In the genomic region with DNA sequence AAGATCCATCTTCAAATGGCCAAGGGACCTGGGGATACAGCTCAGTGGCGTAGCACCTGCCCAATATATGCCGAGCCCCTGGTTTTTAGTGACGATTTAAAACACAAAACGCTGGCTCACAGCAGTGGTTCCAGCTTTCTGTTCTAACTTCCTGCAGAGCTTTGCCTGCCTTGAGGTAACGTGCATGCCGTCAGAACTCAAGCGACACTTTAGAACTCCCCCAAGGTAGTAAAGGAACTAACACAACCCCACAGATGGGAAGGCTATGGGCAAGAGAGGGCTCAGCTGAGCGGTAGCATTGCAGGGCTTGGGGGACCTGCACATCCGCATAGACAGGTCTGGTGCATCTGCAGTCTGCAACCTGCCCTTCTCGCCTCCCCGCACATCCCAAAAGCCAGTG, we compare ENCODE assay signal across 11 mouse cellular contexts.
DNase-seq lines count a peak whose midpoint lies in the region; ATAC-seq and TF ChIP-seq lines count a peak whose summit lies in the region.
"Had no signal": no experiment of that assay in that cellular context is flagged by ENCODE, and none has a peak within 500 bp of the region (broad histone marks: within the 10 kb centered on the region; RNA-seq: fewer than 3 reads in every experiment).

No protein-coding gene starts in this region.

- peak overlapping the region; percentile 45 for H3K27ac ChIP-seq in heart, adult 2 months
- no peak overlapping the region for H3K27ac ChIP-seq in lung, postnatal 0 days (ENCODE audit: low read length)
- peak overlapping the region; percentile 70; the same call in 1 of the 2 replicates for H3K27ac ChIP-seq in liver, postnatal 0 days (ENCODE audit: low read depth)
- H3K27ac ChIP-seq in hindbrain, embryonic 11.5 days (ENCODE audit: low read depth, low read length) = no peak overlapping the region

- H3K4me1 ChIP-seq in heart, adult 2 months (ENCODE audit: control insufficient read depth, insufficient read depth, low read length) = peaks cover 10% of the 10 kb centered on the region
- peaks cover 5% of the 10 kb centered on the region; the same call in 1 of the 2 replicates for H3K4me1 ChIP-seq in lung, postnatal 0 days (ENCODE audit: insufficient read depth, low read depth, low read length)
- H3K4me1 ChIP-seq in liver, postnatal 0 days (ENCODE audit: insufficient read depth) = 0 out of 2 replicates have a peak, but pooled peaks cover 6% of the 10 kb centered on the region
- no peaks in the 10 kb centered on the region for H3K4me1 ChIP-seq in hindbrain, embryonic 11.5 days (replicated peaks; ENCODE audit: control insufficient read depth, insufficient read depth, low read length)

- H3K4me2 ChIP-seq in lung, postnatal 0 days (replicated peaks; ENCODE audit: low read depth, low read length) = peak overlapping the region; percentile 50
- H3K4me2 ChIP-seq in liver, postnatal 0 days (ENCODE audit: low read depth, low read length) = peak overlapping the region; percentile 62
- no peak overlapping the region for H3K4me2 ChIP-seq in hindbrain, embryonic 11.5 days (replicated peaks; ENCODE audit: low read depth, low read length)

- H3K36me3 ChIP-seq in heart, adult 2 months (ENCODE audit: control insufficient read depth, insufficient read depth, low read length) = no peaks in the 10 kb centered on the region
- no peaks in the 10 kb centered on the region for H3K36me3 ChIP-seq in lung, postnatal 0 days (ENCODE audit: insufficient read depth, low read length)
- H3K36me3 ChIP-seq in liver, postnatal 0 days (replicated peaks; ENCODE audit: insufficient read depth, low read length) = no peaks in the 10 kb centered on the region
- no peaks in the 10 kb centered on the region for H3K36me3 ChIP-seq in hindbrain, embryonic 11.5 days (ENCODE audit: control insufficient read depth, insufficient read depth, low read length)

- peak overlapping the region; percentile 40 for H3K9ac ChIP-seq in heart, adult 2 months (ENCODE audit: low read depth, low read length)
- no peak overlapping the region for H3K9ac ChIP-seq in lung, postnatal 0 days (replicated peaks; ENCODE audit: low read depth)
- H3K9ac ChIP-seq in liver, postnatal 0 days (replicated peaks) = peak overlapping the region; percentile 53
- H3K9ac ChIP-seq in hindbrain, embryonic 11.5 days (ENCODE audit: low read depth, low read length) = no peak overlapping the region

- no peaks in the 10 kb centered on the region for H3K79me2 ChIP-seq in heart, adult 2 months (replicated peaks; ENCODE audit: control insufficient read depth, insufficient read depth, low read length)

- TF ChIP-seq CTCF in heart, adult 2 months (IDR thresholded peaks at IDR 0.05) = no peak
- TF ChIP-seq CTCF in lung, postnatal 0 days (IDR thresholded peaks at IDR 0.05) = no peak
- no peak for TF ChIP-seq CTCF in liver, postnatal 0 days (IDR thresholded peaks at IDR 0.05; ENCODE audit: low read depth)

- DNase-seq in heart, adult 2 months = no peak
- no peak for DNase-seq in heart, postnatal 14 days
- DNase-seq in lung, postnatal 0 days (ENCODE audit: low spot score) = no peak
- DNase-seq in lung, postnatal 36 days = no peak
- no peak for DNase-seq in liver, postnatal 0 days
- peak; percentile 74 for DNase-seq in thymus, postnatal 14 days
- no peak for DNase-seq in hindbrain, embryonic 11.5 days (ENCODE audit: low spot score)
- DNase-seq in right cerebral cortex, postnatal 10 days (ENCODE audit: low spot score in 2 of 2) = no peak
- DNase-seq: gastrocnemius, postnatal 36 days had no signal

- no peak for TF ChIP-seq EP300 in heart, adult 2 months (IDR thresholded peaks at IDR 0.05; ENCODE audit: insufficient read depth, low read depth, low read length)
- TF ChIP-seq EP300 in lung, postnatal 0 days (IDR thresholded peaks at IDR 0.05) = no peak
- no peak for TF ChIP-seq EP300 in liver, postnatal 0 days (IDR thresholded peaks at IDR 0.05; ENCODE audit: low read depth)

- no peak for TF ChIP-seq POLR2A in heart, adult 2 months (IDR thresholded peaks at IDR 0.05; ENCODE audit: insufficient read depth, low read depth, low read length)

- 72% methylated on average over 11 of the region's 11 CpGs for WGBS in heart, adult 2 months
- 77% methylated on average over 11 of the region's 11 CpGs for WGBS in lung, postnatal 0 days
- 52% methylated on average over 11 of the region's 11 CpGs for WGBS in liver, postnatal 0 days (ENCODE audit: insufficient replicate concordance)
- WGBS in hindbrain, embryonic 11.5 days = 59% methylated on average over 11 of the region's 11 CpGs

- ATAC-seq in lung, postnatal 0 days = no peak
- ATAC-seq in liver, postnatal 0 days = no peak
- no peak for ATAC-seq in hindbrain, embryonic 11.5 days (ENCODE audit: low FRiP score)
- ATAC-seq: hindbrain, embryonic 16.5 days had no signal

- H3K4me3 ChIP-seq in heart, adult 2 months = peak overlapping the region; percentile 51; the same call in 1 of the 2 replicates
- peak overlapping the region; percentile 22; the same call in 1 of the 2 replicates for H3K4me3 ChIP-seq in lung, postnatal 0 days (ENCODE audit: low read depth, low read length)
- peak overlapping the region; percentile 50 for H3K4me3 ChIP-seq in liver, postnatal 0 days (ENCODE audit: low read depth, low read length)
- H3K4me3 ChIP-seq in hindbrain, embryonic 11.5 days (ENCODE audit: low read depth, low read length) = no peak overlapping the region
- H3K4me3 ChIP-seq: myocyte had no signal

- no peaks in the 10 kb centered on the region for H3K9me3 ChIP-seq in lung, postnatal 0 days (ENCODE audit: low read length)
- no peaks in the 10 kb centered on the region for H3K9me3 ChIP-seq in liver, postnatal 0 days (ENCODE audit: low read length)
- H3K9me3 ChIP-seq in hindbrain, embryonic 11.5 days (ENCODE audit: control insufficient read depth, low read length) = no peaks in the 10 kb centered on the region

- intact Hi-C loops in heart, adult 2 months (cut with DNase I) = no loop called here
- intact Hi-C loops in heart, postnatal 14 days (cut with DNase I) = no loop called here

- no peaks in the 10 kb centered on the region for H3K27me3 ChIP-seq in heart, adult 2 months (ENCODE audit: control insufficient read depth, insufficient read depth, low read length)
- H3K27me3 ChIP-seq in lung, postnatal 0 days (replicated peaks; ENCODE audit: insufficient read depth, low read length) = no peaks in the 10 kb centered on the region
- H3K27me3 ChIP-seq in liver, postnatal 0 days (ENCODE audit: insufficient read depth, low read length) = no peaks in the 10 kb centered on the region
- H3K27me3 ChIP-seq in hindbrain, embryonic 11.5 days (ENCODE audit: control insufficient read depth, insufficient read depth, low read length) = no peaks in the 10 kb centered on the region

Comparison
In these comparisons a context has a peak if more than half of its experiments do, and no peak if none do; other contexts are left out.
1. H3K27ac ChIP-seq: peak in heart, adult 2 months (single experiment) and liver, postnatal 0 days (single experiment); none in lung, postnatal 0 days (single experiment) and hindbrain, embryonic 11.5 days (single experiment).
2. H3K9ac ChIP-seq: peak in heart, adult 2 months (single experiment) and liver, postnatal 0 days (single experiment); none in lung, postnatal 0 days (single experiment) and hindbrain, embryonic 11.5 days (single experiment).